Mouse (Mus musculus) bone marrow, adult 2 months (tissue): ENCODE measurements around the gene Spout1. TPM values are rescaled to one million over a fixed set of nuclear protein-coding genes. Genes with fewer than 3 reads are reported as not detected.
"Not testable (repeated sequence)": the region's sequence is repeated elsewhere in the genome, so short reads cannot be mapped to it uniquely, and the experiment has no call there.

ENCODE experiments used
- H3K27ac ChIP-seq: fragments of 200-500 bp; 2 replicates; pipeline ENCODE4 v1.5.1; 2012; ENCODE audit warnings: low read depth, mild to moderate bottlenecking, control low read depth, inconsistent platforms, low read length; ENCODE audit not compliant: control insufficient read depth, poor library complexity, insufficient read depth
- H3K4me1 ChIP-seq: fragments of 200-500 bp; 2 replicates; pipeline ENCODE4 v1.6.1; 2011; ENCODE audit warnings: low read length; ENCODE audit not compliant: control insufficient read depth, insufficient read depth
- H3K4me3 ChIP-seq: fragments of 200-500 bp; replicated peaks from 2 replicates; pipeline ENCODE3; 2011; ENCODE audit warnings: mild to moderate bottlenecking, low read depth, low read length, control low read depth; ENCODE audit not compliant: control insufficient read depth
- CTCF ChIP-seq: fragments of 200-500 bp; IDR thresholded peaks from 2 replicates; pipeline ENCODE4 v1.5.1; 2011; ENCODE audit warnings: low read length, control low read depth; ENCODE audit not compliant: control insufficient read depth, insufficient read depth
- POLR2A ChIP-seq: fragments of 200-500 bp; IDR thresholded peaks from 2 replicates; pipeline ENCODE4 v1.6.1; 2011; ENCODE audit warnings: low read depth, mild to moderate bottlenecking, control low read depth, low read length, borderline replicate concordance; ENCODE audit not compliant: control insufficient read depth
- WGBS: fragments of 180-500 bp; shearing (Covaris S2); methylation state at CpG from one replicate; pipeline ENCODE4 v1.1.7; 2018; 5-methylcytosine and 5-hydroxymethylcytosine counted together
- polyA plus RNA-seq: library from polyadenylated mRNA; stranded (reverse); fragments of >200 nt; gene quantifications from 2 replicates; pipeline ENCODE4 v1.2.4, GENCODE M21; 2011; ENCODE audit warnings: low replicate concordance; ENCODE audit not compliant: missing spikeins, insufficient read depth, insufficient read length

Spout1 gene
- polyA plus RNA-seq, 1 experiment = 24.6 TPM

- Histone ChIP-seq H3K4me1 (peaks cover 3% of the 10 kb centered on the region; the same call in 1 of the 2 replicates), H3K4me3 (no peak overlapping the region), H3K27ac (no peak overlapping the region)
- WGBS = 87% methylated on average over 20 of the region's 20 CpGs
- TF ChIP-seq POLR2A = no peak
- no peak for TF ChIP-seq CTCF
Measured at GRCm38 (mm10) chr2:30173541-30174240, 4.6 kb downstream of the Spout1 start.

GRCm38 (mm10) chr2:30171997-30172382 lies 6.3 kb downstream of the Spout1 start:
- no peaks in the 10 kb centered on the region; the same call in 1 of the 2 replicates for H3K4me1 ChIP-seq
- peak overlapping the region; percentile 82 for H3K4me3 ChIP-seq
- WGBS = 4% methylated on average over 19 of the region's 19 CpGs
- H3K27ac ChIP-seq = peak overlapping the region; percentile 70; the same call in 1 of the 2 replicates
- TF ChIP-seq CTCF (no peak), POLR2A (no peak)

- Histone ChIP-seq H3K4me3 (peak within 1 kb of the TSS; percentile 82), H3K4me1 (no peaks in the 10 kb centered on the region; the same call in 1 of the 2 replicates), H3K27ac (peak within 1 kb of the TSS; percentile 70)
- WGBS = under 1% methylated on average over 75 of the region's 75 CpGs
- no peak for TF ChIP-seq CTCF
- peak; percentile 66; the same call in 1 of the 2 replicates for TF ChIP-seq POLR2A
Measured at GRCm38 (mm10) chr2:30171371-30171996, 6.8 kb downstream of the Spout1 start, which contains the start of gene Endog. TSS of gene Endog (plus strand) at chr2:30171493.

GRCm38 (mm10) chr2:30166677-30167076 lies 11.6 kb downstream of the Spout1 start:
- no peaks in the 10 kb centered on the region; the same call in 1 of the 2 replicates for H3K4me1 ChIP-seq
- WGBS = 61% methylated on average over 4 of the region's 4 CpGs
- no peak overlapping the region for H3K4me3 ChIP-seq
- TF ChIP-seq CTCF = no peak
- no peak overlapping the region for H3K27ac ChIP-seq

- 81% methylated on average over 9 of the region's 9 CpGs for WGBS
- H3K4me1 ChIP-seq = no peaks in the 10 kb centered on the region
- no peak overlapping the region for H3K4me3 ChIP-seq
- no peak for TF ChIP-seq POLR2A
- TF ChIP-seq CTCF = no peak
- no peak overlapping the region for H3K27ac ChIP-seq
Measured at GRCm38 (mm10) chr2:30164340-30164932, 13.8 kb downstream of the Spout1 start.

GRCm38 (mm10) chr2:30161809-30162208 lies 16.4 kb downstream of the Spout1 start:
- Histone ChIP-seq H3K4me3 (no peak overlapping the region), H3K4me1 (no peaks in the 10 kb centered on the region), H3K27ac (no peak overlapping the region)
- TF ChIP-seq POLR2A (no peak), CTCF (no peak)

- not testable (repeated sequence) for H3K4me3 ChIP-seq
- WGBS = 86% methylated on average over 8 of the region's 10 CpGs
Measured at GRCm38 (mm10) chr2:30159871-30160270, 18.4 kb downstream of the Spout1 start.

GRCm38 (mm10) chr2:30152616-30153015 lies 25.6 kb downstream of the Spout1 start:
- 82% methylated on average over 8 of the region's 8 CpGs for WGBS
- TF ChIP-seq POLR2A = no peak
- TF ChIP-seq CTCF = no peak
- H3K27ac ChIP-seq = no peak overlapping the region
- H3K4me1 ChIP-seq = no peaks in the 10 kb centered on the region
- no peak overlapping the region for H3K4me3 ChIP-seq

More at GRCm38 (mm10) chr2:30159871-30160270, 18.4 kb downstream of the Spout1 start:
- not testable (repeated sequence) for H3K4me1 ChIP-seq, H3K27ac ChIP-seq

GRCm38 (mm10) chr2:30151840-30152239 lies 26.4 kb downstream of the Spout1 start:
- WGBS = 84% methylated on average over 11 of the region's 11 CpGs
- no peaks in the 10 kb centered on the region for H3K4me1 ChIP-seq
- no peak for TF ChIP-seq POLR2A
- TF ChIP-seq CTCF = no peak
- no peak overlapping the region for H3K27ac ChIP-seq
- H3K4me3 ChIP-seq = no peak overlapping the region
